Mouse (Mus musculus): ENCODE measurements around the gene Rer1.

- TF ChIP-seq POLR2A (IDR thresholded peaks at IDR 0.05; ENCODE audit: low read depth, low read length) = no peak
- TF ChIP-seq CTCF (IDR thresholded peaks at IDR 0.05; ENCODE audit: extremely low read depth, insufficient read depth, insufficient read length, insufficient replicate concordance) = no peak
These were observed 2.6 kb downstream of the Rer1 start for GRCm38 (mm10) chr4:155083553-155083952.
